Mouse (Mus musculus) lung, postnatal 0 days (tissue): Measurements from ENCODE around the gene Haus4. TPM values are rescaled to one million over a fixed set of nuclear protein-coding genes. Genes with fewer than 3 reads are reported as not detected.
A peak's percentile ranks its signal among the peaks of the same experiment; 100 is the strongest.

ENCODE experiments used
- ATAC-seq: fragments of 200-750 bp; cut with Nextera tagmentation; 2 replicates; pipeline ENCODE4 v1.8.0; 2017; ENCODE audit warnings: moderate library complexity
- DNase-seq: peaks from one replicate; pipeline ENCODE4 v3.0.0-alpha.2; 2016; ENCODE audit warnings: low spot score
- H3K27ac ChIP-seq: fragments of 300-500 bp; sonication (generic); 2 replicates; pipeline ENCODE4 v1.5.1; 2014; ENCODE audit warnings: antibody characterized with exemption, mild to moderate bottlenecking, low read length, mixed read lengths
- H3K27me3 ChIP-seq: fragments of 300-500 bp; sonication (generic); replicated peaks from 2 replicates; pipeline ENCODE4 v1.6.1; 2014; ENCODE audit warnings: low read length, mixed read lengths; ENCODE audit not compliant: insufficient read depth
- H3K36me3 ChIP-seq: fragments of 300-500 bp; sonication (generic); 2 replicates; pipeline ENCODE4 v1.6.1; 2014; ENCODE audit warnings: low read length, mixed read lengths; ENCODE audit not compliant: insufficient read depth
- H3K4me1 ChIP-seq: fragments of 300-500 bp; sonication (generic); 2 replicates; pipeline ENCODE4 v1.6.1; 2014; ENCODE audit warnings: antibody characterized with exemption, low read depth, low read length, mixed read lengths; ENCODE audit not compliant: insufficient read depth
- H3K4me2 ChIP-seq: fragments of 300-500 bp; sonication (generic); replicated peaks from 2 replicates; pipeline ENCODE4 v1.6.1; 2014; ENCODE audit warnings: low read depth, mild to moderate bottlenecking, low read length, moderate library complexity, mixed read lengths
- H3K4me3 ChIP-seq: fragments of 300-500 bp; sonication (generic); 2 replicates; pipeline ENCODE4 v1.5.1; 2014; ENCODE audit warnings: low read depth, low read length
- H3K9ac ChIP-seq: fragments of 300-500 bp; sonication (generic); replicated peaks from 2 replicates; pipeline ENCODE4 v1.6.1; 2014; ENCODE audit warnings: low read depth, mild to moderate bottlenecking
- H3K9me3 ChIP-seq: fragments of 300-500 bp; sonication (generic); 2 replicates; pipeline ENCODE4 v1.6.1; 2016; ENCODE audit warnings: low read length, mixed read lengths
- CTCF ChIP-seq: IDR thresholded peaks from 2 replicates; pipeline ENCODE4 v1.5.1; 2016; ENCODE audit warnings: antibody characterized with exemption, mild to moderate bottlenecking
- EP300 ChIP-seq: IDR thresholded peaks from 2 replicates; pipeline ENCODE4 v1.6.1; 2016; ENCODE audit warnings: antibody characterized with exemption, mild to moderate bottlenecking, control low read depth
- WGBS: fragments of 180-500 bp; shearing (Covaris S2); extraction: QIAGEN DNeasy Blood & Tissue Kit; methylation state at CpG from one replicate; pipeline ENCODE4 v1.1.7; 2014; 5-methylcytosine and 5-hydroxymethylcytosine counted together
- polyA plus RNA-seq: library from polyadenylated mRNA; unstranded; fragments of >200 nt; fragmentation: Nextera tagmentation; extraction: Ambion mirVana; gene quantifications from 2 replicates; pipeline ENCODE4 v1.2.1, GENCODE M21; 2015

The Haus4 gene
- polyA plus RNA-seq, 1 experiment from 2014 or later = 24.2 TPM

DNA sequence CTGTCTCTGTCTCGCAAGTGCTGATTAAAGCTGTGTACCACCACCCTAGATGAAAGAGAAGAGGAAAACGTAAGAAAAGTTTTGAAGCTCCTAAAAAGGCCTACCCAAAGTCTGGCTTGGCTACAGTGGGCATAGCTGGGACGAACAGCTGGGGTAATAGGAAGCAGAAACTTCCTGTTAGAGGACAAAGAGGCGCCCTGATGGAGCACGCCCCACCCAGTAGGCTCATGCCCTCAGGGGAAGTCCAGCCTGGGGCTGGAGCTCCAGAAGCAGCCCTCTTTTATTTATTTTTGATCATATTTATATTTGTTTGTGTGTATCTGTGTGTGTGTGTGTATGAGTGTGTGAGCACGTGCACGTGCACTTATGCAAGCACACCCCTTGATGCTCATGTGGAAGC is 25.2 kb upstream of the Haus4 start:
- Histone ChIP-seq H3K9me3 (no peaks in the 10 kb centered on the region), H3K9ac (no peak overlapping the region), H3K4me1 (peaks cover 4% of the 10 kb centered on the region), H3K36me3 (no peaks in the 10 kb centered on the region), H3K27me3 (no peaks in the 10 kb centered on the region), H3K4me3 (no peak overlapping the region), H3K27ac (no peak overlapping the region), H3K4me2 (no peak overlapping the region)
- ATAC-seq (no peak), DNase-seq (peak; percentile 47)
- no peak for TF ChIP-seq CTCF
- TF ChIP-seq EP300 = no peak
- 64% methylated on average over 7 of the region's 7 CpGs for WGBS

GRCm38 (mm10) chr14:54578063-54578462 is 23.6 kb upstream of the Haus4 start:
- peak overlapping the region; percentile 79 for H3K9ac ChIP-seq
- H3K4me2 ChIP-seq = peak overlapping the region; percentile 78
- no peaks in the 10 kb centered on the region for H3K27me3 ChIP-seq
- peak overlapping the region; percentile 90 for H3K27ac ChIP-seq
- under 1% methylated on average over 10 of the region's 10 CpGs for WGBS
- H3K4me1 ChIP-seq = peaks cover 18% of the 10 kb centered on the region
- H3K4me3 ChIP-seq = peak overlapping the region; percentile 53
- H3K9me3 ChIP-seq = no peaks in the 10 kb centered on the region
- peak; percentile 92 for DNase-seq
- H3K36me3 ChIP-seq = no peaks in the 10 kb centered on the region
- TF ChIP-seq CTCF = peak; percentile 81
- TF ChIP-seq EP300 = no peak
- peak; percentile 47 for ATAC-seq

GRCm38 (mm10) chr14:54577089-54577982 is 22.9 kb upstream of the Haus4 start, which contains the start of gene Ajuba:
Ajuba (minus strand) TSS chr14:54577558.
- TF ChIP-seq CTCF (no peak), EP300 (peak; percentile 68)
- WGBS = under 1% methylated on average over 65 of the region's 66 CpGs
- ATAC-seq (peak; percentile 71), DNase-seq (peak; percentile 95)
- Histone ChIP-seq H3K4me3 (peak within 1 kb of the TSS; percentile 53), H3K27ac (peak within 1 kb of the TSS; percentile 90), H3K27me3 (no peaks in the 10 kb centered on the region), H3K4me1 (peaks cover 18% of the 10 kb centered on the region), H3K36me3 (no peaks in the 10 kb centered on the region), H3K9me3 (no peaks in the 10 kb centered on the region), H3K4me2 (peak within 1 kb of the TSS; percentile 78), H3K9ac (peak within 1 kb of the TSS; percentile 79)

GRCm38 (mm10) chr14:54576241-54577088 is 22.0 kb upstream of the Haus4 start:
- peak overlapping the region; percentile 78 for H3K4me2 ChIP-seq
- ATAC-seq (no peak), DNase-seq (peak; percentile 54)
- H3K36me3 ChIP-seq = no peaks in the 10 kb centered on the region
- no peaks in the 10 kb centered on the region for H3K27me3 ChIP-seq
- peak overlapping the region; percentile 79 for H3K9ac ChIP-seq
- H3K4me1 ChIP-seq = peaks cover 18% of the 10 kb centered on the region
- peak overlapping the region; percentile 53 for H3K4me3 ChIP-seq
- H3K9me3 ChIP-seq = no peaks in the 10 kb centered on the region
- TF ChIP-seq CTCF (no peak), EP300 (no peak)
- H3K27ac ChIP-seq = peak overlapping the region; percentile 90
- 3% methylated on average over 78 of the region's 84 CpGs for WGBS

GRCm38 (mm10) chr14:54575631-54576030 is 21.2 kb upstream of the Haus4 start:
- Histone ChIP-seq H3K4me1 (peaks cover 18% of the 10 kb centered on the region), H3K9ac (peak overlapping the region; percentile 79), H3K27me3 (no peaks in the 10 kb centered on the region), H3K4me3 (peak overlapping the region; percentile 53), H3K9me3 (no peaks in the 10 kb centered on the region), H3K4me2 (peak overlapping the region; percentile 78), H3K36me3 (no peaks in the 10 kb centered on the region), H3K27ac (peak overlapping the region; percentile 90)
- DNase-seq = peak; percentile 88
- under 1% methylated on average over 33 of the region's 39 CpGs for WGBS
- peak; percentile 37 for TF ChIP-seq CTCF
- no peak for TF ChIP-seq EP300
- ATAC-seq = peak; percentile 48

GRCm38 (mm10) chr14:54575031-54575430 is 20.6 kb upstream of the Haus4 start:
- TF ChIP-seq CTCF = no peak
- TF ChIP-seq EP300 = no peak
- H3K27ac ChIP-seq = peak overlapping the region; percentile 90
- H3K4me2 ChIP-seq = peak overlapping the region; percentile 78
- no peaks in the 10 kb centered on the region for H3K9me3 ChIP-seq
- H3K4me1 ChIP-seq = peaks cover 18% of the 10 kb centered on the region
- H3K9ac ChIP-seq = peak overlapping the region; percentile 79; the same call in 1 of the 2 replicates
- ATAC-seq = no peak
- peak overlapping the region; percentile 53 for H3K4me3 ChIP-seq
- H3K36me3 ChIP-seq = no peaks in the 10 kb centered on the region
- H3K27me3 ChIP-seq = no peaks in the 10 kb centered on the region
- DNase-seq = no peak
- WGBS = 9% methylated on average over 8 of the region's 8 CpGs
